Mouse (Mus musculus): ENCODE data around the gene Prickle1.

Gene Prickle1

DNA sequence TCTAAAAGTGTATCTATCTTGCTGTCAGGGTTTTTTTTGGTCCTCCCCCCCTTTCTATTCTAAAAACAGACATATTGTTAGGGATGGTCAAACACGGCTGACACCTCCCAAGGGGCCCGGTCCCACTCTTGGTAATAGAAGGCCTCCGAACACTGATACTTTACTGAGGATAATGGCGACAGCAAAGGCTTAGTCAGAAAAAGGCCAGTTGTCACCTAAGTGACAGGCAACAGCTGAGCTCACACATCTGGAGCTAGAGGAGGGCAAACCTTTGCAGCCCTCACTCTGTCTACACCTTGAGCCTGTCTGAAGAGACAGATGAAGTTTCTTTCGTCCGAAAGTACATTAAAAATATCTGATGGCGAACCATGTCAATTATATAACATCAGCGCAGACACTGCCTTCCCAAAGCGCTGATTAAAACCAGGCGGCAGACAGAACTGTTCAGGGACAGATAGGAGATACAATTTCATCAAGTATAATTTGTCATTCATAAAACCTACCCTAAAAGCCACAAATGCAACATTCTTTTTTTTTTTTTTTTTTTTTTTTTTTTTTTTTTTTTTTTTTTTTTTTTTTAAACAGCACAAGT, 1.3 kb downstream of the Prickle1 start:
- no peak for DNase-seq (ENCODE audit: inconsistent ontology term)

DNA sequence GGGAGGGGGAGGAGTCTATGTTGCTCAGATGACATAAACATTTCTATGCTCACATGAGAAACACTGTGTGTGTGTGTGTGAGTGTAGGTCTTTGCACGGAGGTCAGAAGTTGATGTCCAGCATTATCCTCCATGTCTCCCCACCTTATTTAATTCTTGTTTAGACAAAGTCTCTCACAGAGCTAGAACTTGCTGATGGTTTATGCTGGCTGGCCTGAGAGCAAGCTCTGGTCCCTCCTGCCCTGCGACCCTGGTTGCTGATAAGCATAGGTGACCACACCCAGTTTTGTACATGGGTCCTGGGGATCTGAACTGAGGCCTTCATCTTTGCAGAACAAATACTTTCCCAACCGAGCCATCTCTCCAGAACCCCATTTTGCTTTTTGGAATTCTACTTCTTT, 3.1 kb downstream of the Prickle1 start:
- DNase-seq (ENCODE audit: inconsistent ontology term), result no peak

GRCm38 (mm10) chr15:93591831-93592321, 3.8 kb downstream of the Prickle1 start:
- peak; percentile 81 for DNase-seq (ENCODE audit: inconsistent ontology term)

GRCm38 (mm10) chr15:93591371-93591770, 4.3 kb downstream of the Prickle1 start:
- no peak for DNase-seq (ENCODE audit: inconsistent ontology term)

GRCm38 (mm10) chr15:93588401-93588800, 7.3 kb downstream of the Prickle1 start:
- DNase-seq (ENCODE audit: inconsistent ontology term), result no peak

DNA sequence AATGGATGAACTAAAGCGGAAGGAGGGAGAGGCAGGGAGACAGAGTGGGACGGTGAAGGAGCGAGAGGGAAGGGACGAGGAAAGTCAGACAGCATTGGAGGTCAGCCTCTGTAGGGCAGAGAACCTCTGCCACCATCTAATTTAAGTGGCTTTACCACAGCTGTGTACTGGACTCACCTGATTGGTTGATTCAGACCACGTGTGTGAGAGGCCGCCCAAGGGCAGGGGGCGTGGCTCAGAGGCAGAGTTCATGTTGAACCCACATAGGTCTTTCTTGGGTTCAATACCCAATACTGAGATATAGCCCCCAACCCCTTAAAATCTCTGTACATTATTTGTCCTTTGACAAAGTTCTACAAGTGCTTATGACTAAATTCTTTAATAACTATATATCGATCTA, 8.0 kb downstream of the Prickle1 start:
- no peak for DNase-seq (ENCODE audit: inconsistent ontology term)

- no peak for DNase-seq (ENCODE audit: inconsistent ontology term)
Observed at GRCm38 (mm10) chr15:93583051-93583450, 12.6 kb downstream of the Prickle1 start.

GRCm38 (mm10) chr15:93581736-93582135, 14.0 kb downstream of the Prickle1 start:
- no peak for DNase-seq (ENCODE audit: inconsistent ontology term)

DNA sequence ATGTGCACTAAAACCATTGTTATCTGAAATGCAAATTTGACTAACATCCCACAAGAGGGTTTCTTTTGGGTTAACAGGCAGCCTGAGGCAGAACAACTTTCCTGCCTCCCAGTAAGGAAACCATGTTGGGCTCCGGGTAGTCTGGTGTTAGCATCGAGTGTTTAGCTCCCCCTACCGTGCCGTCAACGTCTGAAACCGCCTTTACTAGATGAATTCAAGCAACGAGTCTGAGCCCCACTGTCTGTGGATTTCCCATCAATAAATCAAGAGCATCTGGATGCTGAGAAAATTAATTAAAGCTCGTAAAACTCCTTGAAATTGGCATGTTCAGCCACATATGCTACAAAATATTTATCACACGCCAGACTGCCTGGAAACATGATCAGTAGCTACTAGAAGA, 15.8 kb downstream of the Prickle1 start:
- DNase-seq (ENCODE audit: inconsistent ontology term), result no peak

DNA sequence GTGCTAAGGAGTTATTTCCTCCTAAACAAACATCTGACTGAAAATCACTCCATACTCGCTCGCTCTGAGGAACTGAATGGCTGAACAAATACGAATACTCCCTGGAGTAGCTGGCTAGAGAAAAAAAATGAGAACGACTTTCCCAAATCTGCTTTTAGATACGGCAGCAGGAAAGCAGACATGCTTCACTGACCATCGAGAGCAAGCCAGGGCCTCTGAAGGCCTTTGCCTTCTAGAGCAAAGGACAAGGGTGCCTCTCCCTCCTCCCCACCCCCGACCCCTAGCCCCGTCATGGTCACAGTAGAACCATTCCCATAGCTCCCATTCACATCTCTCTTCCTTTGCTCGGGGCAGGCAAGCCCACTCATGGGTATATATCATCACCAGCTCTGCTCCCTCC, 16.6 kb downstream of the Prickle1 start:
- DNase-seq (ENCODE audit: inconsistent ontology term), result no peak

DNA sequence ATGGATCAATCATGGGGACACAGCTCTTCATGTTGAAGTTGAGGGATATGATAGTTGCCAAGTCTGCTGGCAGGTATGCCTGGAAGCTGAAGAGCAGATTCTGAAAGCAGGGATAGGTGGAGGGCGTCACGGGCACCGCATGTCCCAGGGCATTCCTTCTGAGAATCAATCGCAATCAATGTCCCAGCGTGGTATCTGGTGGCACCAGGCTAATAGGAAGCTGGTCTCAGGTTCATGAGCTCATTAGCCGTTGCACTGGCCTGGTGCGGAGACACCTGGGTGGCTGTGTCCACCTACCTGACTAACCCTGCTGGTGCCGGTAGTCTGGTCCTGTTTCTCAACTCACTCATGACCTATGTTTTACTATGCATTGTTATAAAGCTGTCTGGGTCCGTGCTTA, 19.3 kb downstream of the Prickle1 start:
- DNase-seq (ENCODE audit: inconsistent ontology term), result no peak

- DNase-seq (ENCODE audit: inconsistent ontology term), result peak; percentile 73
Observed at GRCm38 (mm10) chr15:93575884-93576283, 19.8 kb downstream of the Prickle1 start.

DNA sequence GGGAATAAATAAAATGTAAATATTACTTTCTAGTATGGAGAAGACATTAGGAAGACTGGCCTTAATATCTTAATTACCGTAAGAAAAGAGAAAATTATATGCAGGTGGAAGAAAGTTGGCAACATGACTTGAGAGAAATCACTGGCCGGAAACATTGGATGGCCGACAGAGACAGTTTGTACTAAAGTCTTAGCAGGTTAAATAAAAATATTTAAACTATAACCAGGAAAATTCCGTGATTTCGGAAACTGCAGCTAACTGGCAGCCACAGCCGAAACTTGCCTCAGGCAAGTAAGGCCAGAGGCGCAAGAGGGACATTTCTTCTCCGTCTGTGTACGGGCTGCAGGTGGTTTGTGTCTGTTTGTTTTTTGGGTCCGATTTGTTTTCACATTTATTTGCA, 22.8 kb downstream of the Prickle1 start:
- no peak for DNase-seq (ENCODE audit: inconsistent ontology term)

- DNase-seq (ENCODE audit: inconsistent ontology term), result no peak
Observed at GRCm38 (mm10) chr15:93570881-93571495, 24.7 kb downstream of the Prickle1 start.

DNA sequence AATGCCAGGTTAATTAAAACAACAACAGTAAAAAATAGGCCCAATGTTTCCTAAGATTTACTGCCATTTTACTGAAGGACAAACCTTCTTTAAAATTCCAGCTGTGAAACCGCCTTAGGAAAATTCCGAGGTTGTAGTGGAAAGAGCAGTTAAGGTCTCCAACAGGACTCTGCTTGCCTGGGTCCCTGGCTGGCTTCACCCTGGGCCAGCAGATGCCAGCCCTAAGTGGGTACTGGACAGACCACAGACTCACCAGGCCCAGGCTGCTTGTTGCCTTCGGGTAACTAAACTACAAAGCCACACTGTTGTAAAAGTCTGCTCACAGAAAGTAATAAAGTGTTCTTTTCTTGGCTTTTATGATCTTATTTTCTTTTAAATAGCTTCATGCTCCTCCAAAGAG, 26.8 kb downstream of the Prickle1 start:
- no peak for DNase-seq (ENCODE audit: inconsistent ontology term)

DNA sequence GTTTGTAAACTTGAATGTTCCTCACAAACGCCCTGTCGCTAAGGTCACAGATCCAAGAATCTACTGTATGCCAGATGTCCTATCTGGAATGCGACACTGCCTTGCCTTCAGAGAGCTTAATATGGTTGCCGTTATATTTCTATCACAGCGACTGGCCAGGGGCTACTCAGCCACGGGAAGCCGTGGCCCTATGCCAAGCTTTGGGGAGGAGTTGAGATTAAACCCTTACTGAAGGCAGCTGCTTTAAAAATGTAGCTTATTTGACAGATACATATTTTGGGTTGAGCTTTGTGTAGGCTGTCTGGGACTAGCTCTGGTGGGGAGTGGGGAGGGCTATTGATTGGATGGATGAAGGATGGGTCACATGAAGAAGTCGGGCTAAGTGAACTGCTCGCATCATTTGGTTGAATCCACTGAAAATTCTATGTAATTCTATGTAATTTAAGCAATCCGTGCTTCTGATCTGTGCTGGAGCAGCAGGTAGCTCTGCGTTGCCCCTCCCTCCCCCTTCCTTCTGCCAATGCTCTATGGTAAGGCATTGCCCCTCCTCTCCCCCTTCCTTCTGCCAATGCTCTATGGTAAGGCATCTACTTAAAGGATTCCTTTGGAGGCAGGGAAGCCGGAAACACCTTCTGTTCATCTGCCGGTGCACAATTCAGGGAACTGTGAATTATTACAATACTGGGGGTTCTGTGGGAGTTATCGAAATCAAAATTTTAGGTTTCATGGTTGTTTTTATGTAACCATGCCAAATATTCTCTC, 28.0 kb downstream of the Prickle1 start:
- no peak for DNase-seq (ENCODE audit: inconsistent ontology term)

- peak; percentile 30 for DNase-seq (ENCODE audit: inconsistent ontology term)
Observed at GRCm38 (mm10) chr15:93563491-93563890, 32.2 kb downstream of the Prickle1 start.

- peak; percentile 74 for DNase-seq (ENCODE audit: inconsistent ontology term)
Observed at GRCm38 (mm10) chr15:93561540-93561939, 34.2 kb downstream of the Prickle1 start.

GRCm38 (mm10) chr15:93558421-93558820, 37.3 kb downstream of the Prickle1 start:
- no peak for DNase-seq (ENCODE audit: inconsistent ontology term)

- no peak for DNase-seq (ENCODE audit: inconsistent ontology term)
Observed at GRCm38 (mm10) chr15:93555719-93556118, 40.0 kb downstream of the Prickle1 start.

DNA sequence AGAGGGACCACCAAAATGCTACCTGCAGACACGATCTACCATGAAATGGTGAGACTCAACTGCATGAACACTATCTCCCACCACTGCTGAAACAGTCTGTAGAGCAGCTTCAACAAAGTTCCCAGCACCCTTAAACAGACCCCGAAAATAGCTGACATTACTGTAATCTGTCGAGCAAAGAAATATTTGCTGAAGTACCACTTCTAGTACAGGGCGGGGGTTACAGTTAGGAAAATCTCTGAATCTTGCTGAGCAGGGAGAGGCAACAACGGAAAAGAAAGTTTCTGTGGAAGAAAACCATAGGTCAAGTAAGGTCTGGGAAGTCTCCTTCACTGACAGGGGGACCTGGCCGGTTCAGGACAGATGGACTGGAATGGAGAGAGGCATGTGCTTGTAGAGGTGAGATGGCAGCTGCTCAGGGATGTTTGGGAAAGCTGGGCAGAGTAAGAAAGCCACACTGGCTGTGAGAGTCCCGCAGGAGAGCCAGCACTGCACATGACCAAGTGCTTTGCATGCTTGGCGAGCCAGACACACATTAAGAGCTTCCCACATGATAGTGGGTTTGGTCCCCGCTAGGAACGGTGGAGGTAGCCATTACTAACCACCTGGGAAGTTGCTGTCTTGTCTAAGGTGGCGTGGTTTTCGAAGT, 41.4 kb downstream of the Prickle1 start:
- DNase-seq (ENCODE audit: inconsistent ontology term), result no peak

DNA sequence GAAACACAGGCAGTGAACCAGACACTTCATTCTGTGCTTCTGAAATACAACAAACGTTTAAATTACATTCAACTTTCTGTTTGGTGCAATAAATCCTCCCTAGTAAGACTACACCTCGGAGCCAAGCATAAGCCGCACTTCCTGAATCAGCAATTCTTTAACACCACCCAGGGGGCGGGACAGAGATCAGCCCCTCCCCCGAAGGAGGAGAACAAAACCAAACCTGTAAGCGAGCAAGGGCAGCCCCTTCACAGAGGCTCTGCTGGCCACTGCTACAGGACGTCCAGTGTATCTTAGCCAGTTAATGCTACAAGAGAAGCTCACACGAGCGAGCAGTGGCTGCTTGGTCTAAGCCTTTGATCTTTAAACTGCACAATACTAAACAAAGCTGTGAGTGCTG, 43.5 kb downstream of the Prickle1 start:
- DNase-seq (ENCODE audit: inconsistent ontology term), result peak; percentile 80

Measured in Muller cell, postnatal 12 days (primary cell).